Mouse (Mus musculus) 3T3-L1 (cell line): Measurements from ENCODE around the gene Gm5622.
"Not testable (repeated sequence)": the region's sequence is repeated elsewhere in the genome, so short reads cannot be mapped to it uniquely, and the experiment has no call there.

Experiments
- DNase-seq: peaks from one replicate; pipeline ENCODE4 v3.0.0-alpha.2; 2015; ENCODE audit warnings: low read depth, low spot score

The Gm5622 gene

DNA sequence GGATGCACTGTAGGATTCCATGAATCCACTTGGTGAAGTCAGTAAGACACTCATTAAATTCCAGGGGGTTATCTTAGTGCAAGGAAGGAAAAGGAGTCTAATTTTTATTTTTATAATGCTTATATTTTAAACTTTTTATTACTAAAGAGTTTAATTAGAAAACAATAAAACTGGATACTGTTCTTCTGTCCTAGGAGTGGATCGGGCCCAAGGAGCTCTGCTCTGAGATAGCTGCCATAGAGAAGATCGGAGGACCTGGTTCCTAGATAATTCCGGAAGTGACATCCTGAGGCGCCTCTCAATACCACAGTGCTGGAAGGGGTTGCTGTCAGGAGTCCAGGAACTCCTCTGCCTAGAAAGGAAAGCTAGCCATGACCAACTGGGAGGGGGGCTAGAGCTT lies at the start of gene Gm5622:
Gene Gm5622 (plus strand): TSS at position 301 of the 400 bp plus-strand sequence.
- no peak for DNase-seq

GRCm38 (mm10) chr14:51507416-51507815 lies 45.2 kb upstream of the Gm5622 start:
- DNase-seq: no peak

GRCm38 (mm10) chr14:51573963-51574362 lies 21.4 kb downstream of the Gm5622 start, which contains the start of gene Gm17175:
TSS of gene Gm17175 (minus strand) at chr14:51574063.
- DNase-seq: not testable (repeated sequence)

DNA sequence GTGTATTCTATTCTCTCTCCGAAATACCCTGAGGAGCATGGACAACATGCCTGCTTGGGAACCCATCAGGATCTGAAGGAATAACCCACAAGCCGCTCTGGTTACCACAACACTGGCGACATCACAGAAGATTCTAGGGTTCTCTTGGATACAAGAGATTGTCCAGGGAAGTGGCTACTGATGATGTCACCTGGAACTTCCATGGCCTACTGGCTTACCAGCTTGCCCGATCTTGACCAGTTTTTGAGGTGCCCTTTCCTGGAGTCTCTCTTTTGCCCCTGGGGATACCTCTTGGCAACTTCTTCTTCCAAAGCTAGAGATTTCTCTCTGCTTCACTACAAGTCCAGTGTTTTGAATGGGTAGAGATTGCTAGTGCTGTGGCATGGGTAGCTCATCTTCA lies 39.4 kb downstream of the Gm5622 start, which contains the start of gene Gm17174:
Gene Gm17174 (minus strand): TSS at position 101 of the 400 bp plus-strand sequence.
- not testable (repeated sequence) for DNase-seq

DNA sequence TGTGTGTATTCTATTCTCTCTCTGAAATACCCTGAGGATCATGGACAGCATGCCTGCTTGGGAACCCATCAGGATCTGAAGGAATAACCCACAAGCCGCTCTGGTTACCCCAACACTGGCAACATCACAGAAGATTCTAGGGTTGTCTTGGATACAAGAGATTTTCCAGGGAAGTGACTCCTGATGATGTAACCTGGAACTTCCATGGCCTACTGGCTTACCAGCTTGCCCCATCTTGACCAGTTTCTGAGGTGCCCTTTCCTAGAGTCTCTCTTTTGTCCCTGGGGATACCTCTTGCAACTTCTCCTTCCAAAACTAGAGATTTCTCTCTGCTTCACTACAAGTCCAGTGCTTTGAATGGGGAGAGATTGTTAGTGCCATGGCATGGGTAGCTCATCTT lies 58.6 kb downstream of the Gm5622 start, which contains the start of gene Gm17078:
Gene Gm17078 (minus strand): TSS at position 101 of the 400 bp plus-strand sequence.
- no peak for DNase-seq

- not testable (repeated sequence) for DNase-seq
Measured at GRCm38 (mm10) chr14:51632426-51632825, 79.8 kb downstream of the Gm5622 start.

DNA sequence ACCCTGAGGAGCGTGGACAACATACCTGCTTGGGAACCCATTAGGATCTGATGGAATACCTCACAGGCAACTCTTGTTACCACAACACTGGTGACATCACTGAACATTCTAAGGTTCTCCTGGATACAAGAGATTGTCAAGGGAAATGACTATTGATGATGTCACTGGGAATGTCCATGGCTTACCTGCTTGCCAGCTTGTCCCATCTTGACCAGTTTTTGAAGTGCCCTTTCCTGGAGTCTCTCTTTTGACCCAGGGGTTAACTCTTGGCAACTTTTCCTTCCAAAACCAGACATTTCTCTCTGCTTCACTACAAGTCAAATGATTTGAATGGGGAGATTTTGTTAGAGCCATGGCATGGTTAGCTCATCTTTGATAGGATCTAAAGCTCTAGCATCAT lies 83.0 kb downstream of the Gm5622 start, which contains the start of gene Gm4181:
Gene Gm4181 (minus strand): TSS at position 101 of the 400 bp plus-strand sequence.
- DNase-seq: not testable (repeated sequence)

GRCm38 (mm10) chr14:51677269-51677668 lies 124.7 kb downstream of the Gm5622 start:
- DNase-seq: no peak

- not testable (repeated sequence) for DNase-seq
Measured at GRCm38 (mm10) chr14:51695368-51695767, 142.8 kb downstream of the Gm5622 start, which contains the start of gene Gm17079. TSS of gene Gm17079 (minus strand) at chr14:51695468.
